Mouse (Mus musculus) ES-E14 (cell line): Measurements from ENCODE around the gene Chrnb2. TPM values are rescaled to one million over a fixed set of nuclear protein-coding genes. Genes with fewer than 3 reads are reported as not detected.
A peak's percentile ranks its signal among the peaks of the same experiment; 100 is the strongest.

Source experiments
- DNase-seq: peaks from one replicate; pipeline ENCODE4 v3.0.0-alpha.2; 2013; ENCODE audit warnings: low read depth, low spot score
- H3K27ac ChIP-seq: 2 replicates; pipeline ENCODE4 v1.5.1; 2012; ENCODE audit warnings: low read depth, mild to moderate bottlenecking, low read length, moderate library complexity, mixed read lengths; ENCODE audit not compliant: poor library complexity, insufficient read depth, severe bottlenecking
- H3K36me3 ChIP-seq: 2 replicates; pipeline ENCODE4 v1.6.1; 2012; ENCODE audit warnings: mild to moderate bottlenecking, low read length, moderate library complexity, mixed read lengths; ENCODE audit not compliant: control insufficient read depth, poor library complexity, insufficient read depth, severe bottlenecking
- H3K4me1 ChIP-seq, 2 experiments: fragments of 150-350 bp in 1 of 2; sonication (generic) in 1 of 2; 2 replicates each; pipeline ENCODE4 v1.6.1; 2012; ENCODE audit warnings: low read length in 2 of 2, mild to moderate bottlenecking in 1 of 2, mixed read lengths in 1 of 2; ENCODE audit not compliant: control insufficient read depth in 2 of 2, insufficient read depth in 2 of 2, poor library complexity in 1 of 2
- H3K4me3 ChIP-seq, 2 experiments: fragments of 150-350 bp in 1 of 2; sonication (generic) in 1 of 2; 2 replicates each; pipeline ENCODE4 v1.5.1; 2012; ENCODE audit warnings: low read length in 2 of 2, low read depth in 1 of 2, mild to moderate bottlenecking in 1 of 2, mixed read lengths in 1 of 2; ENCODE audit not compliant: insufficient read depth in 1 of 2, poor library complexity in 1 of 2, severe bottlenecking in 1 of 2
- H3K9ac ChIP-seq: 2 replicates; pipeline ENCODE4 v1.6.1; 2012; ENCODE audit warnings: low read depth, mild to moderate bottlenecking, low read length, mixed read lengths; ENCODE audit not compliant: poor library complexity, insufficient read depth, severe bottlenecking
- H3K9me3 ChIP-seq: fragments of 150-350 bp; sonication (generic); 2 replicates; pipeline ENCODE4 v1.6.1; 2012; ENCODE audit warnings: low read depth, mild to moderate bottlenecking, low read length; ENCODE audit not compliant: control insufficient read depth, insufficient read depth
- CHD2 ChIP-seq: IDR thresholded peaks from 2 replicates; pipeline ENCODE4 v1.6.1; 2014; ENCODE audit warnings: mild to moderate bottlenecking, low read depth, low read length, inconsistent platforms
- HCFC1 ChIP-seq: IDR thresholded peaks from 2 replicates; pipeline ENCODE4 v1.6.1; 2012; ENCODE audit warnings: low read length, inconsistent platforms, borderline replicate concordance; ENCODE audit not compliant: insufficient read depth
- MAFK ChIP-seq: IDR thresholded peaks from 2 replicates; pipeline ENCODE4 v1.6.1; 2014; ENCODE audit warnings: mild to moderate bottlenecking, low read depth, low read length, inconsistent platforms; ENCODE audit not compliant: insufficient read depth
- ZC3H11A ChIP-seq: IDR thresholded peaks from 2 replicates; pipeline ENCODE4 v1.6.1; 2012; ENCODE audit warnings: low read depth, mild to moderate bottlenecking, inconsistent platforms, low read length, borderline replicate concordance
- ZNF384 ChIP-seq: IDR thresholded peaks from 2 replicates; pipeline ENCODE4 v1.6.1; 2012; ENCODE audit warnings: low read depth, low read length, inconsistent platforms
- in situ Hi-C, 2 experiments: fragments of 600-800 bp; cut with MboI; formaldehyde crosslinking; loops; one replicate each; pipeline ENCODE4 v1.15.1; 2025; ENCODE audit warnings: low sequenced_read_pairs in 2 of 2, inconsistent platforms in 1 of 2; ENCODE audit not compliant: unreplicated experiment in 2 of 2
- total RNA-seq: library from RNA; depleted of rRNA; stranded (reverse); fragments of 300-350 nt; gene quantifications from 2 replicates; pipeline ENCODE4 v1.2.3, GENCODE M21; 2012

Chrnb2 gene
- total RNA-seq, 1 experiment: 0.67 TPM

- H3K9me3 ChIP-seq: no peaks in the 10 kb centered on the region
- no peak for DNase-seq
- no peak overlapping the region for H3K9ac ChIP-seq
- H3K36me3 ChIP-seq: no peaks in the 10 kb centered on the region
- no peak overlapping the region for H3K4me3 ChIP-seq
- in situ Hi-C loops: no loop called here
- TF ChIP-seq ZNF384 (no peak), CHD2 (no peak), ZC3H11A (no peak), HCFC1 (no peak), MAFK (no peak)
- peaks cover 0 to 7% of the 10 kb centered on the region in 2 experiments; a peak in 2 of 4 replicates for H3K4me1 ChIP-seq
- H3K27ac ChIP-seq: no peak overlapping the region
These were observed 35.6 kb downstream of the Chrnb2 start for GRCm38 (mm10) chr3:89728848-89729247.

DNA sequence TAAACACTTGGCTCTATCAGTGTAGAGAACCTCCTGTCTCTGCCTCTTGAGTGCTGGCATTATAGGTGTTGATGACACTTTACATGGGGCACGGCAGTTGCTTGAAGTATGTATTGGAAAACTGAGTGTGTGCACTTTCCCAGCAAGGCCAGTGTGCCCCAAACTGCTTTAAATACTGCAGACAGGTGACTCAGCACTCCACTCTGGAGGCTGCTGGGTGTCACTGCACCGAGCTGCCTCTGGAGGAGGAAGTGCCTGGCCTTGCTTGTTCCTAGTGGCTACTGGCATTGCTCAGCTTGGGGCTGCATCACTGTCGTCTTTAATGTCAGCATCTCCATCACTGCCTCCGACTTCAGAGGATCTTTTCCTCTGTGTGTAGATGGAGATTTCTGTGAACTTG lies 37.4 kb downstream of the Chrnb2 start:
- peak; percentile 40 for DNase-seq
- H3K36me3 ChIP-seq: no peaks in the 10 kb centered on the region
- no peak overlapping the region for H3K27ac ChIP-seq
- peaks cover 0 to 9% of the 10 kb centered on the region in 2 experiments; a peak in 2 of 4 replicates for H3K4me1 ChIP-seq
- H3K9ac ChIP-seq: no peak overlapping the region
- no peak overlapping the region for H3K4me3 ChIP-seq
- TF ChIP-seq MAFK (peak; percentile 65; the same call in 1 of the 2 replicates), CHD2 (no peak), ZNF384 (no peak)
- in situ Hi-C loops: no loop called here
- H3K9me3 ChIP-seq: no peaks in the 10 kb centered on the region

DNA sequence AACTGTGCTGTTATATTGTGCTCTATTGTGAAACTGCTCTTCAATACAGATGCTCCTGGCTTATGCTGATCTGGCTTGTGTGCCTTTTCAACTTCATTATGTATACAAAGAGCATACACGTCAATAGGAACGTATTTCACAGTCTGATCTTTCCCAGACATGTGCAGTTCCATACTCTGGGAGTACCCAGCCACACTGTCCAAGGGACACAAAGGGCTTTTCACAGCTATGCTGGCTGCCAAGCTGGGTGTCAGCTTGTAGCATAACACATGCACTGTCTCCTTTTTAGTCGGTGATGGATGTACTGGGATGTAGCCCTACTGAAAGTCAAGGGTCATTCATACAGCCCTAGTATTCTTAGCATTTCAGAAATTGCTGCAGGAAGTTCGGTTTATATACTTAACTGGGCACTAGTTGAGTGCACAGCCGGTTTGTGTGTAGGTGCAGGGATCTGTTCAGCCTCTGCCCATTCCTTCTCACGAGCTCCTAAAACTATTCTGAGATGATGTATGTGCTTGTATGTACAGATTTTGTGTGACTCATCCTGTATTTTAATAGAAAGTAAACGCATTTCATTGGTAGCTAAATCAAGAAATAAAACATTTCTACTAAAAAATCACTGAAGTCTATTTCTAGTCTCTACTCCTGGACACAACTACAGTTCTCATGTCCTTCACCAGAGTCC lies 40.9 kb downstream of the Chrnb2 start:
- H3K4me1 ChIP-seq: peaks cover 1 to 9% of the 10 kb centered on the region in 2 experiments; a peak in 2 of 4 replicates
- no peak for TF ChIP-seq ZNF384
- no peak for TF ChIP-seq HCFC1
- no peak for TF ChIP-seq MAFK
- no peak for TF ChIP-seq CHD2
- no peak overlapping the region for H3K27ac ChIP-seq
- no peaks in the 10 kb centered on the region for H3K9me3 ChIP-seq
- H3K4me3 ChIP-seq: no peak overlapping the region
- DNase-seq: no peak
- H3K36me3 ChIP-seq: no peaks in the 10 kb centered on the region
- in situ Hi-C loops: no loop called here
- H3K9ac ChIP-seq: no peak overlapping the region

- peaks cover 1 to 9% of the 10 kb centered on the region in 2 experiments; a peak in 1 of 4 replicates for H3K4me1 ChIP-seq
- TF ChIP-seq ZC3H11A (no peak), HCFC1 (no peak), ZNF384 (no peak), MAFK (no peak), CHD2 (no peak)
- H3K4me3 ChIP-seq: no peak overlapping the region
- no peak overlapping the region for H3K9ac ChIP-seq
- H3K36me3 ChIP-seq: no peaks in the 10 kb centered on the region
- no peaks in the 10 kb centered on the region for H3K9me3 ChIP-seq
- no peak for DNase-seq
- in situ Hi-C loops: no loop called here
- H3K27ac ChIP-seq: no peak overlapping the region
These were observed 42.4 kb downstream of the Chrnb2 start for GRCm38 (mm10) chr3:89722032-89722431.

DNA sequence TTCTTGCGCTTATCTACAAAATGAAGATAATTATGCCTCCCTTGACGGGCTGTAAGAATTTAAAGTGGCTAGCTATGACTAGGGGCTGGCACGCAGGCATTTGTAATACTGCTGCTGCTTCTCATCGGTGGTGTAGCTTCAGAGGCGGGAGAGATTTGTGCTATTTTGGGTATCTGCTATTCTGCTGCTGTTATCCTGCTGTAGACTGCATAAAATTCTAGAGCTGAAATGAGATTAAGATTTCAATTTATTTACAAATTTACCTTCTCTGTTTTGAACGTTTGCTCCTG lies 48.5 kb downstream of the Chrnb2 start:
- Histone ChIP-seq H3K27ac (no peak overlapping the region), H3K9ac (peak overlapping the region; percentile 88), H3K4me1 (peaks cover under 1 to 7% of the 10 kb centered on the region in 2 experiments; a peak in 2 of 4 replicates), H3K36me3 (no peaks in the 10 kb centered on the region), H3K9me3 (no peaks in the 10 kb centered on the region), H3K4me3 (peak overlapping the region; percentile 83 to 85)
- TF ChIP-seq ZC3H11A (no peak), CHD2 (no peak), HCFC1 (no peak), ZNF384 (no peak), MAFK (no peak)
- in situ Hi-C loops: no loop called here
- DNase-seq: no peak
